Mouse (Mus musculus): ENCODE data around the gene Wnt9a.
A peak's percentile ranks its signal among the peaks of the same experiment; 100 is the strongest.
"Not testable (repeated sequence)": the region's sequence is repeated elsewhere in the genome, so short reads cannot be mapped to it uniquely, and the experiment has no call there.

Gene Wnt9a

DNA sequence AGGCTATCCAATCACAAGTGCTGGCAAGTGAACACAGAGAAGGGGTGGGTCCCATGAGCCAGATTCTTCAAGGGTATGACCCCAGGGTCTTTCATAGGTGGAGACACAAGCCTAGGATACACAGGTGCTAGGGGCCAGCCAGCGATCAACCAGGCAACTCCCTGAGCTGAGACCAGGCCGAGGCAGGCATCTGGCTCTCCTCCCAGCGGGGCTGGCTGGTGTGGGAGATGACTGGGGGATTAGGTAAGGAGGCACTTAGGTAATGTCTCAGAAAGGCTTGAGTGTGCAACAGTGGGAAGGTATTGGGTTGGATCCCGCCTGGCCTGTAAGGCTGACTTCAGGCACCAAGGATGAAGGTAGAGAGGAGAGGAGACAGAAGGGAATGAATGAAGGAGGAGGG is 28.4 kb downstream of the Wnt9a start:
- no peak for DNase-seq (ENCODE audit: low read depth, low spot score)

GRCm38 (mm10) chr11:59335942-59336341 is 29.2 kb downstream of the Wnt9a start:
- no peak for DNase-seq (ENCODE audit: low read depth, low spot score)

- no peak for DNase-seq (ENCODE audit: low read depth, low spot score)
Measured at GRCm38 (mm10) chr11:59336381-59336780, 29.7 kb downstream of the Wnt9a start.

- DNase-seq (ENCODE audit: low read depth, low spot score): no peak
Measured at GRCm38 (mm10) chr11:59337955-59338735, 31.4 kb downstream of the Wnt9a start.

DNA sequence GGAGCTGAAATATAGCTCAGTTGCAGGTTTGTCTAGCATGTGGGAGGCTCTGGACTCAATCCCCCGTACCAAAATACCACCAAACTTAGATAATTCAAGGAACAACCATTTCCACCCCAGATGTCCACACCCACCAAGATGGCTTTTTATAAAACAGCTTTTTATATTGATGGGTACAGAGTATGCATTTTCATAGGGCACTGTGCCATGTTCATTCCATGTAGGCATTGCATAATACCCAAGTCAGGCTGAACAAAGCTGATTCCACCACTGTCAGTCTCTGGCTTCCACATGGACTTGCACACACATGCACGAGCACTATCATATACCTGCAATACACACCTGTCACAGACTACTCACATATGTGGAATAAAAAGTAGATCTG is 32.0 kb downstream of the Wnt9a start:
- no peak for DNase-seq (ENCODE audit: low read depth, low spot score)

- no peak for DNase-seq (ENCODE audit: low read depth, low spot score)
Measured at GRCm38 (mm10) chr11:59342956-59343355, 36.2 kb downstream of the Wnt9a start.

DNA sequence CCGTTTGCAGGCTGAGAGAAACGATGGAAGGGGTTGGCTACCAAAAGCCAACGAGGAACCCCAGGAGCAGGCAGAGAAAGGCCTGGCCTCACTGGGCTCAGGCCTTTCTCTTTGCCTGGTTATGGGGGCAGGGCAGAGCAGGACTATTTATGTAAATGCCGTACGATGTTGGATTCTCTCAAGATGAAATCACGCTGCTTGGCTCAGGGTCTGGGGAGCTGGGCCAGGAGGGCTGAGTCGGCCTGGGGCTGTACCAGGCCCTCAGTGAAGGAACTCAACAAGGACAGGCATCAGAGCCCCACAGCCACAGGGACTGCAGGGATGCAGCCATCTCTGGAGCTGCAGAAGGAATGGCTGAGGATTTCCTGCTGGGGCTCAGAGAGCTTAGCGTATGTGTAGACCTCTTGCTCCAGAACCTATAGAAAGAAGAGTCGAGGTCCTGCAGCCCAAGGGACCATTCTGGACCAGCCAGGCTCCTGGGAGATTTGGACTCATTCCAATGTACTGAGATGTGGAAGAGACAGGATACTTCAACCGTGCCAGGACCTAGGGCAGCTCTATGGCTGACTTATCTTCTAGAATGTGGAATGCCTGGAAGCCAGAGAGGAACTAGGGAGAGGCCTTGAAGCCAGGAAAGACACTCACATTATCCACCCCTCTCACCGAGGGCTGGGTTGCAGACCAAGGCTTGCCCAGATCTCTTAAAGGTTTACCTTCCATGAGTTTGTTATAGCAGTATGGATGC is 39.6 kb downstream of the Wnt9a start:
- no peak for DNase-seq (ENCODE audit: low read depth, low spot score)

- DNase-seq (ENCODE audit: low read depth, low spot score): peak; percentile 28
Measured at GRCm38 (mm10) chr11:59350326-59350725, 43.6 kb downstream of the Wnt9a start.

DNA sequence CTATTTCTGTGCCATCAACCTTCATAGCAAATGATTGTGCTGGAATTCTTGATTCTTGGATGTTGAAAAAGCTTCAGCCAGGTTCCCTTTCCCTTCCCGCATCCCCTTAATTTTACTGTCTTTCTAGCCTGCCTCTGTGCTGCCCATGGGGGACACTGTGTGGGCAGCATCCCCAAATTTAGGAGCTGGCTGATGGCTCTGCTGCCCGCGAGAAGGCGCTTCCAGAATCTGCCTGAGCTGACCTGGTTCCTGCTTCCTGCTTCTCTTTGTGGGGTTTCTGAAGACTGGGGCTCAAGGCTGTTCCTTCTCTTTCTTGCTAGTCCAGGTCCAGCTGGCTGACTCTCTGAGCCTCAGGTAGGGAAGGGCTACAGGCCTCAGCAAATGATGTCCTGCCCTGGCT is 48.1 kb downstream of the Wnt9a start:
- no peak for DNase-seq (ENCODE audit: low read depth, low spot score)

GRCm38 (mm10) chr11:59356874-59357289 is 50.2 kb downstream of the Wnt9a start:
- DNase-seq (ENCODE audit: low read depth, low spot score): no peak

GRCm38 (mm10) chr11:59361291-59361690 is 54.6 kb downstream of the Wnt9a start:
- DNase-seq (ENCODE audit: low read depth, low spot score): no peak

- DNase-seq (ENCODE audit: low read depth, low spot score): no peak
Measured at GRCm38 (mm10) chr11:59364007-59364406, 57.3 kb downstream of the Wnt9a start.

GRCm38 (mm10) chr11:59364417-59364816 is 57.7 kb downstream of the Wnt9a start:
- no peak for DNase-seq (ENCODE audit: low read depth, low spot score)

DNA sequence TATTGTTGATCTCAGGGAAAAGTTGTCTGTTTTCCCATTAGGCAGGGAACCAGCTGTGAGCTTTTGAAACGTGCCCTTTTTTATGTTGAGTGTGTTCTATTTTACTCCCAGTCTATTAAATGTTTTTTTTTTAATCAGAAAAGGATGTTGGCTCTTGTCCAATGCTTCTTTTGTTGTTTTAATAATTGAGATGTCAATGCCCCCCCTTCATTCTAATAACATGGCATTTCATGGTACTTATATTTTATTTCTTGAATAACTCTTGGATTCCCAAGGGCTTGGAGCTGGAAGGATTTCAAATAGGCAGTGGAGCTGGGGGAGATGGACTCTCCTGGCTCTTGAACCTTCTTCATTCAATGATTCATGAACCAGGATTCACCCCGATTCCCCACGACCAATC is 59.3 kb downstream of the Wnt9a start:
- no peak for DNase-seq (ENCODE audit: low read depth, low spot score)

DNA sequence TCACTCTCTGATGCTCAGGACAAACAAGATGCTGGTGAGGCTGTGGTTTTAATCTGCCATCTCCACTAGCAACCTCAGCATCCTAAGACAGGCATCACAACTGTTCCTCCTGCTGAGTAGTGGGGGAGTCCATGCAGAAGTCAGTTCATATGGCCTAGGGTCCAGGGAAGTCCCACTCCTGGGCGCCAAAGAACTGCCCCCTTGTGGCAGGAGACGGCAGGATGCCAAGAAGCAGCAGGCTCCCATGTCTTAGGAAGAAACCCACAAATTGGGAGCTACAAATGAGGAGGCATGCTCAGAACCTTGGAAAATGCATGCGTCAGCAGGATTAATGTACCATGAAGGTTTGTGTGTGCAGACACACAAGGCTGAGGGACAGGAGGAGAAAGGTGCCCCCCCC is 59.9 kb downstream of the Wnt9a start:
- peak; percentile 38 for DNase-seq (ENCODE audit: low read depth, low spot score)

GRCm38 (mm10) chr11:59367955-59368354 is 61.2 kb downstream of the Wnt9a start:
- not testable (repeated sequence) for DNase-seq (ENCODE audit: low read depth, low spot score)

- DNase-seq (ENCODE audit: low read depth, low spot score): no peak
Measured at GRCm38 (mm10) chr11:59369848-59370247, 63.1 kb downstream of the Wnt9a start.

DNA sequence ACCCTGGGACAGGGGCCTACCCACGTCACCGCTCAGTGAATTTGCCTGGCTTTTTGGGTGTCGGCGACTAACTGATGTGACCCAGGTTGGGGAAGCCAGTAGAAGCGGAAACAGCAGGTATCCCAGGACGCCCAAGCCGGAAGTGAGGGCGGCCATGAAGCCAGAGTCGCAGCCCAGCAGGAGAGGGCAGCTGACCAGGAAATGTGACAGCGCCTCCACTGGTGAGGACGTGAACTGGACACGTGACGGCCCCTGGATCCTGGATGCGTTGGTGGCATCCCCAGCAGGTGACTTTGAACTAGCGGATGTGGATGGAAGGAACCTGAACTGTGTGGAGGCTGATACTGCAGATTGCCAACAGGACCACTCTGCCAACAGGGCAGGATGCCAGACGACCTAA is 68.7 kb downstream of the Wnt9a start, which contains the start of gene Prss38:
Gene Prss38 (minus strand): TSS at position 183 of the 400 bp plus-strand sequence.
- peak; percentile 82 for DNase-seq (ENCODE audit: low read depth, low spot score)

DNA sequence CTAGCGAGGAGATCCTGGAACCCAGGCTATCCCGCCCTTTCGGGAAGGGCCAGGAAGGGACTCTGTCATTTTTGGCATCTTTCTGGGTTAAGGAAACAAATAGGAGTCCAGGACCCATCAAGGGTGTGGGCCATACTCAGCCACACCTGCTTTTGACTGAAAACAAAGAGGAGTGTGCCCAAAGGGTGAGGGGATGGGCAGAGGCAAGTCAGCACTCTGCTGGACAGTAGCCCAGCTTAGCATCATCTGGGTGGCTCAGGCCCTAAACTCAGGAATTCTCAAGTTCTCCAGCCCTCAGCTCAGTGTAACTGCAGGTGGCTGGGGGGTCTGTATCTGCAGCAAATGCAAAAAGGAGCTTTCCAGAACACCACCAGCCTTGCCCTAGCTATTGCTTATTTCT is 71.3 kb downstream of the Wnt9a start:
- DNase-seq (ENCODE audit: low read depth, low spot score): no peak

GRCm38 (mm10) chr11:59379547-59379946 is 72.8 kb downstream of the Wnt9a start:
- DNase-seq (ENCODE audit: low read depth, low spot score): no peak
